Mouse (Mus musculus): ENCODE measurements at regions not wholly inside any gene's neighbourhood (a gene's known extent, or its start where the extent isn't known, plus 50 kb on each side); places are given as distances from the start of the nearest gene placed in this dataset.

DNA sequence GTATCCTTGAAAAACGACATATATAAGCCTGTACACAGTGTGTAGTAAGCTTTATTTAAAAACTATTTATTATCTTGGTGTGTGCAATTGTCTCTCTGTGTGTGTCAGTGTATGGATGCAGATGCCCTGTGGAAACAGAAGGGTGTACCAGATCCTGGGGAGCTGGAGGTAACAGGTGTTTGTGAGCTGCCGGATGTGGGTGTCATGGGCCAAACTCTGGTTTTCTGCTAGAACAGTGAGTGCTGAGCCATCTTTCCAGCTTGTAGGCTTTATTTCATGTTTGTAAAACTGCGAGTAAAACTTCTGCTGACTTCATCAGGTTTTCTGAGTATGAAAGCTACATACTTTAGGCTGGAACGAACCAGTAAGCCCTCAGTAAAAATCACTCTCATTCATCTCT, 322.3 kb upstream of the Gm5148 start:
- no peak for DNase-seq (ENCODE audit: low spot score)

DNA sequence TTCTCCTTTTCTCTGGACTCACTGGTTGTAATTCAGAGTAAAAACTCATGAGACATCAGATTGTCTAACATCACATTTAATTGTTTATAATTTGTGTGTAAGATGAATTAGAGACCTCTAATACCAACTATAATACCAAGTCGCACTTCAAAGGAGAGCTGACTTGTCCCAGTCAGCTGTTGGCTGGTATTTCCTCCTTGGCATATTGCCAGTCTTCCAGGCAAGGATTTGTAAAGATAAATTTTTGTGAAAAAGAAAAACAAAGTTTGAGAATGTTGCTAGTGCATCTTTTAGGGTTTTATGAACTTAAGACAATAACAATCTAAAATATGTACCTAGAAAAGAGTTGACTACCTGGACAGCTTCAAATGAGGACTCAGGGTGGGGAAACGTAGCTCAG, 321.7 kb upstream of the Gm5148 start:
- no peak for DNase-seq (ENCODE audit: low spot score)

DNA sequence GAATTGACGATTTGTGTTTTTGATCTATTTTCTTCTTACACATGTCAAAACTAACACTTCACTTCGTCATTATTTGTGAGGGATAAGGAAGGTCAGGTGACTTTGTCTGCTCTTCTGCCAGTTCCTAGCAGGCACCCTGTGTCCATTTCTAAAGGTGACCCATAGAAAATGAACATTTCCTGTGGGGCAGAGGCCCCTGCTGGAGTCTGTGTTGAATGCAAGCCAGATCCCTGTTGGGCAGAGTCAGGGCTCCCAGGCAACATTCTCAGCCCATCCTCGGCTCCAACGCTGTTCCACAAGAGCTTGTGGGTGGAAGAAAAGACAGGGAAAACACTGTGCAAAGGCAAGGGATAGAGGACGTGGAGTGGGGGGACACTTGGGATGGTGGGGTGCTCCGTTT, 321.2 kb upstream of the Gm5148 start:
- peak; percentile 46 for DNase-seq (ENCODE audit: low spot score)

DNA sequence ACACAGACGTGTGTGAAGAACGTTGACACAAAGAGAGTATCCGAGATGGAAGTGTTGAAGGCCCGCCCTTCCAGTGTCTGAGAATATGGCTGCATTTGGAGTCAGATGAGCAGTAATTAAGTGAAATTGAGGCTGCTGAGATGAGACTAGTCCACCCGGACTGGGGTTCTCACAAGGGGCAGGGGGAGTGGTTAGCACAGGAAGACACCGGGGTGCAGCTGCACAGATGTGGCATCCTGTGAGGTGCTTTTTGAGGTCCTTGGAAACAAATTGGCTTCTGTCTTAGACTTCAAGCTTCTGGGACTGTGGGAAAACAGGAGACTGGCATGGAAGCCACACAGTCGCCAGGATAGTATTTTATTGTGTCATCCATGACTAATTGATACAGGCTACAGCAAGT, 320.0 kb upstream of the Gm5148 start:
- no peak for DNase-seq (ENCODE audit: low spot score)

DNA sequence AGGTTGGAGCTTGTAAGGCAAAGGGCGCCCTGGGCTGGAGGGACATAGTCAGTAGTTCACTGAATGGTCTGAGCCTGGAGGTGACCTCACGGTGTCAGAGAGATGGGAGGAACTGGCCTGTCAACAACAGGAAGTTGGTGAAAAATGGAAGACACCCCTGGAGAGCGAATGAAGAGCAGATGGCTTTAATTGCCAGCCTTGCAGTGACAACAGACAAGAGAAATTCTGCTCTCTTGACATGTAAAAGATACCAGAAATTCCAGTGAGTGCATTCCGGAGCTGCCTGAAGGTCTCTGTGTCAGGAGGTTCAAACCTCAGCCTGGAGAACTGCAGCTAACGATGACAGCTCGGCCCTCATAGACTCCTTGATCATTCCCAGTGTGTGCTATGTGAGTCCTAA, 318.3 kb upstream of the Gm5148 start:
- DNase-seq (ENCODE audit: low spot score), result peak; percentile 78

DNA sequence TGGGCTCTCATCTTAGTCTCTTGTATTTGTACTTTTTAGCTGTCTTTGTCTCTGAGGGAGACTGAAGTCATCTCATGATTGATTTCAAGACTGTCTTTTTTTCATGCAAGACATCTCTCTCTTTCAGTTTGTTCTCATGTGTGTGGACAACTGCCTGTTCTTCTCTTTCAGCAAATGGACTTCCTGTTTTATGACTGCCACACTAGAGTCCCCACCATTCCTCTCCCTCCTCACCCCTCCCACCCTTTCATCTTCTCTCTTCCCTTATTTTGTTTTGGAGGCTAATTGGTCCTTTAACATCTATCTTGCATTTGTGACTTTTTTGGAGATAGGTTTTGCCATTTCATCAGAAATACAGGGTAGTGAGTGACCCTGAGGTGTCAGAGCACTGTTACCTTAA, 311.8 kb upstream of the Gm5148 start:
- DNase-seq (ENCODE audit: low spot score), result no peak

DNA sequence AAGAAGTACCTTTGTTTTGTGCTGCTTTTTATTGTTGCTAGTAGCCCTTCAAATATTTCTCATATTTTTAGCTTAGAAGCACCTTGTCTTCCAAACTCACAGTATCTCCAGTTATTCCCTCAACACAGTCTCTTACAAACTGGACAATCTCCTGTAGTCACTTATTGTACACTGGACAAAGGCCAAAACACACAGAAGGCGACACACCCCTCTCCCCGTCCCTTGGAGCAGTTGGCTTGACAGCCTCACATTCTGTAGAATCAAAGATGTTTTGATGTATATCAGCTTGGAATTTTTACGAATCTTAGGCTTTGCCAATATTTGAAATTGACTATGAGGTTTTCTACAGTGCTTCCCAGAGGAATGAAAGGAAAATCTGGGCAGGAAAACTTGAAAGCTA, 309.8 kb upstream of the Gm5148 start:
- DNase-seq (ENCODE audit: low spot score), result no peak

DNA sequence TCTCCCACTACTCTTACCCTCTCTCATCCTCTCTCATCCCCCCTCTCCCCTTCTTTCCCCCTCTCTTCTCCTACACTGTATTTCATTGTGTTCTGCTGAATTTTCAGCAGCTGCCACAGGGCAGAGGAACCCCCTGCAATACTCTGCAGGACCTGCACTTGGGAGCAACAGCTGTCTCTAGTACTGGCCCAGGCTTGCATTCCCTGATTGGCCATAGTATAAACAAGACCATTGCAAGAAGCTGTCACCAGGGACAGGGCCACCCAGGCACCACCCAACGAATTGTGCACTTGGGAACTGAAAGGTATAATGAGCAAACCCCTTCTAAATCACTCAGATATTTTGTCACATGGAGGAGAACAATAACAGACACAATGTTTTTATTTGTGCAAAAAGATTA, 290.5 kb upstream of the Gm5148 start:
- no peak for DNase-seq (ENCODE audit: low spot score)

DNA sequence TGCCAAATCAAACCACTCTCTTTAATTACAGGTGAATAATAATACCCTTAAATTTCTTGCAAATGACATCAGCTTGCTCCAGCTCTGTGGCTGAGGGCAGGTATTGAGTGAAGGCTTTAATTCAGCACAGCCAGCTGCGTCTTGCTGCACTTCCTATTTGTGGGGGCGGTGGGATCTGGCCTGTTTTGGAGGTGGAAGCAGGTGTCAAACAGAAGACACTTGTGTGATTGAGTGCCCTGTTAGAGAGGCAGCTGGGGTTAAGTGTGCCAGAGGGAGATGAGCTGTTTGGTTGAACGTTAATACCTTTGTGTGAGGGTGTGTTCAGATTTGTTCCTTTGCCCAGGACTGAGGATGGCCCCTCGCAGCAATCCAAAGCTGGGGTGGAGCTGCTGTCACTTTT, 284.9 kb upstream of the Gm5148 start:
- DNase-seq (ENCODE audit: low spot score), result no peak

DNA sequence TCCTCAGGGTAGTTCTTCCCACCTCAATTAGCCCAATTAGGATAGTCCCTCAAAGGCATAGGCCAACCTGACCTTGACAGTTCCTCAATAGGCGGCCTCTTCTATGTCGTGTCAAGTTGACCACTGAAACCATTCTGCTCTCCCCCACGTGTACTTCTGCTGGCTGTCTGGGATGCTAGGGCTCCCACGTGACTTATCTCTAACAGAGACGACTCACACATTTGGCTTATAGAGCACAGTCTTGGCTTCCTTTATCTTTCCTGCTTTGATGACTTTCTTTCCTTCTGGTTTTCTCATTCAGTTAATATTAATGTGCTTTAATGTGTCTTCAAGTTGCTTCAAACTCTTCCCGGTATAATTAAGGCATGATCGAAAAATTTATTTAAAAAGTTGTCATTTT, 284.0 kb upstream of the Gm5148 start:
- no peak for DNase-seq (ENCODE audit: low spot score)

DNA sequence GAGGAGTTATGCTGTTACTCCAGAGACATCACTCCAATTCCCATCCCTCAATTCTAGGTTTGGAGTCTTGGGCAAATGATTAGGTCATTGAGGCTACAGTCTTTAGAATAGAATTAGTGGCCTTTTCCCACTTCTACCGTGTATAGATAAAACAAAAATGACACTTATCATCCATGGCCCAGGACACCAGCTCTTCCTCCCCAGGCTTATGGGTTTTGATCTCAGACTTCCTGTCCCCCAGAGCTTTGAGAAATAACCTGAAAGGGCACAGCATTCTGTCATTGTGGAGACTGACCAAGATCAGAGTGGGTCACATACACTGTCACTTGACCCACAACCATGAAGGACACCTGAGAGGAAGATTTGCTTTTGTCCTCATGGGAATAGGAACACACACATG, 283.3 kb upstream of the Gm5148 start:
- no peak for DNase-seq (ENCODE audit: low spot score)

DNA sequence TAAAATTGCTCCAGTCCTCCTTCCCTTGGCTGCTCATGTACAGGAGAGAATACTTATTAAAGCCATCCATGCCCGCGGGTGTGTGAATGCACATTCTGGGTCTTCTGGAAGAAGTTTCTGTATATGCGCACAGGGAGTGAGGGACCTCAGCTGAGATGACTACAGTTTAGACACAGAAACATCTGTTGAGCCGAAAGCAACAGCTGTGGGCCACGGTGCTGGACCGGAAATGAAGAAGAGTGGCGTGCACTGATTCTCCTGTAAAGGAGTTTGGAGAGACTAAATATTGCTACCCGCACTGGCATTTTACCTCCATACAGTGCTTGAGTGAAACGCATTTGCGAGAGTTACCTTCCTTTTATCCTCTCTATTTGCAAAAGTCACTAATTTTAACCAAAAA, 278.0 kb upstream of the Gm5148 start:
- DNase-seq (ENCODE audit: low spot score), result no peak

DNA sequence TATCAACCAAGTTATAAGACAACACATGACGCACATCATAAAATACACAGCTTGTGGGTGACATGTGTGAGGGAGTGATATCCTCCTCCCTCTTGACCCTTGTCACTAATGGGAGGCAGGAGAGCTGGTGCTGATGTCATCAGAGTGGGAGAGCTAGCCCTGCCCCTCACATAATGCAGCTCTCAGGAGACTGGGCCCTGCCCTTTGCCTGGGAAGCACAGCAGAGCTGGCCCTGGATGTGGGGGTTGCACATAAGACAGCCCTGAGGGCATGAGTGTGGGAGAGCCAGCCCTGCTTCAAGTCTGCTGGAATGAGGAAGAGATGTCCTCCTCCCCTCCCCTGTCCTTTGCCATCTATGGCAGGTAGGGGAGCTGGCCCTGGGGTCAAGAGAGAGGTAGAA, 275.5 kb upstream of the Gm5148 start:
- no peak for DNase-seq (ENCODE audit: low spot score)

DNA sequence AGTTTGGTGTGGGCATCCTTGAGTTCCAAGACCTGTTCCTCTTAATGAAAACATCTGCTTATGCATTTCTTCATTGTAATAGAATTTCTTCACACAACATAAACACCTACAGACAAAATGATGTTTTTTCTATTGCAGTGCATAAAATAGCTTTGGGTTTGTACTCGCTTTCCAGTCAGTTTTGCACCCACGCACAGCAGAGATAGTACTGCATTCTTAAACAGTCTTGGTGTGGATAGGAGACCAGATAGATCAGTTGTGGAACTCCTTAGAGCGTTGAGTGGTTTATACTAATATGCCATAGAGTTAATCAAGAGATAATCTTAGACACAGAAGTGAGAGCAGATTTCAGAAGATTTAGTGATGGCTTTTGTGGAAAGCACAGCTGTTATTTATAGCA, 273.7 kb upstream of the Gm5148 start:
- no peak for DNase-seq (ENCODE audit: low spot score)

DNA sequence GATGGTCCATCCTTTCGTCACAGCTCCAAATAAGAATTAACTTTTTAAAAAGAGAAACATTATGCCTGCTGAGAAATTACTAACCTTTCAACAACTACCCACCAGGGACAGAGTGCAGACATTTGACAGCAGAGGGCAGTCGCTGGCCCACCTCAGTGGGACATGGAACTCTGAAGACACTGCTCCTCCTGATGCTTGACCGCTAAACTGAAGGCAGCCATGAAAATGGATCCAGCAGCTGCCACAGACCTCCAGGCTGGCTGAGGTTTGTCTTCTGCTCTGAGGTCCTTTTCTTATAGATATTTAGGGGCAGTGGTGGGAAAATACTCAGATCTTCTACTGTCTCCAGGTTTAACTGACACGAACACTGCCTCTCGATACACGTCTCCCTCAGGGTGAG, 265.7 kb upstream of the Gm5148 start:
- DNase-seq (ENCODE audit: low spot score), result no peak

DNA sequence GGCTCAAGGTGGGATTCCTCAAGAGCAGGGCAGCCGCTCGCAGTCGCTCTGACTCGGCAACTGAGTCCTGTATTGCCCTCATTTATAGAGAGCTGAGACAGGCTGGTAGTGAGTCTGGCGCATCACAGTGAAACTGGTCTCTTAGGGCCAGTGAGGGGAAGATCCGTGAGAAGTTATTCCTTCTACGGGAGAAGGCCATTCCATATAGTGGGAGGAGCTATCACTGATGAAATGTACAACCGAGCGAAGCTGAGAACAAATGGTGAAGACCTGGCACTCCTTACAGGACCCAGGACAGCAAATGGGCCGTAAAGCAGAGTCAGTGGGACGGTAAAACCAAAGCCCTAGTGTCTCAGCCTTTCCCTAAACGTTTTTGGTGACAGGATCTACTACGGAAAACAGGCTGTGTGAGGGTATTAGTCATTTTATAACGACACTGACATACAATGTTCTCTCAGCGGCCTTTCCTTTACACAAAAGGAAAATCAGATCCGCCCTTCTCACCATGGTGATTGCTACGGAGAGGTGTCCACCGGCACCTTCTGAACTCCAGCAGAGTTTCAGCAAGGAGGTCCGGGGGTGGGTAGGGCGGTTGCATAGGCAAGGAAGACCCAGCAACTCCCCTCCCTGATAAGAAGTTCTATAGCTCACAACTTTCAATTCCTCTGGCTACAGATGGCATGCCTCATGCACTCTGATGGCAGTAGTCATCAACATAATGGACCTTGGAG, 263.6 kb upstream of the Gm5148 start:
- no peak for DNase-seq (ENCODE audit: low spot score)

DNA sequence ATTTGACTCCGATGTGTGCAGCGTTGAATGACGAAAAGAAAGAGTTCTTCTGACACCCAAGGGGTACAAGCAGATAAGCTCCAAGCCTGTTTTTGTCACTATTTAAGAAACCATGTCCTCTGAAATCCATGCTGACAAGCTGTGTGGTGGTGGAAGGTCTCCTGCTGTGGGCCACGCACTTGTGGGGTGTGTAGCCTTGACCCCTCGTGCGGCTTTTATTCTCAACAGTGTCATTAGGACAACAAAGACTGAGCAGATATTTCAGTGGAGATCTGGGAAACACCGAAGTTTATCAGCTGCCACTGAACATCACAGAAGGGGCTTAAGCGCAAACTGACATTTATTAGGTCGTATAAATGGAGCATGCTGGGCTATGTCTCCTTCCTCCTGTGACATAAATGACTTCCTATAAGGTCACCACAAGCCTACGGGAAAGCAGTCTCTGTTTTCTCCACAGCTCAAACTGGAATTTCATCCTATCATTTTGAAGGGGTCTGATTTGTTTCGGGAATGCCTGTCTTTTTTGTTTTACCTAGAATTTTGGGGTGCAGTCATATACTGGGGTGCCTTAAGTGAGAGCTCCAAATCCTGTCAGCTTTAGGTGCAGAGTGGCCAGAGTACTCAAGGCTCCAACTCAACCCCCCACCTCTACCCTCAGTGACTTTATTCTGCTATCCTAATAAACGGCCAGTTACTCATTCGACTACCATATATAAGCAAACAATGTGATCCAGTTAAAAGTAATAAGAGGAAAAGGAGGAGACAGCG, 262.9 kb upstream of the Gm5148 start:
- DNase-seq (ENCODE audit: low spot score), result peak; percentile 8

DNA sequence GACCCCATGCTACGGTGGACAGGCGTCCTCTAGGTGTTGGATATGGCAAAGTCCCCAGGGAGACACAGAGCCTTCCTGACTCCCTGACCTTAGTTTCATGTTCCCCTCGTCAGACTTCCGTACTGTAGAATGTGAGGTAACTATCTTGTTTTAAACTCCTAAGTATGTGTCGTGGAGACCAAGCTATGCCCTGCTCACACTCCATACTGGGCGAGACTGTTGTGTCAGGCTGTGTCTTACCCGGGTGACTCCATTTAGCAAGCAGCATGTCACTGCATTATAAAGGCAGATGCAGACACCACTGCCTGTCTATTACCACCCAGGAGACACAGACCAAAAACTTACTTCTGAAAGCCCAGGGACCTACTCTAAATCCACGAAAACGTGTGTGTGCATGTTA, 260.4 kb upstream of the Gm5148 start:
- DNase-seq (ENCODE audit: low spot score), result no peak

DNA sequence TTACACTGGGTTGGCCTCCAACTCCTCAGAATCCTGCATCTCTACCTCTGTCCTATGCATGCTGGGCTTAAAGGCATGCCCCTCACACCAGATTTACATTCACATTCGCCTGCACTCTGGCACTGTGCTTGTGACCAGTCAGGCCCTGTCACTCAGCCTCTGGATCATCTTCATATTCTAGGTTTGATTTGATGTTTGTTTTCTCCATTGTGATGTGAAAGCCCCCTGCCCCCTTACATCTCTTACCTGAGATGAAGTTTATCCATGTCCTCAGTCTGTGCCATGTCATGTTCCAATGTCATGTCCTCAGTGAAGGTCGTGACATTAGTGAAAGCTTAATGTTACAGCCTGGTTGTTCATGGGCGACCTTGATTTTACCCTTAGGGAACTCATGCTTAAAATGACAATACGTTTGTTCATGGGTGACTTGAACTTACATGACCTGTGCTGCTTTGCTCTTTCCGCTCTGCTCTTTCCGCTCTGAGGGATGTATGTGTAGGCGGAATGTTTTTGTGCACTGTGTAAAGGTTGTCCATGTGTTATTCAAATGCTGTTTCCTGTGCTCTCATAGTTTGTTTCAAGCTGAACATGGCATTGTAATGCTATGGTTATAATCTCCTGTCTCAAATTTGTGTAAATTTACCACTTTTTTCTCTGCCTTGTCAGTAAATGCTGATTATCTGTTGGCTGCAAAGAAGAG, 257.3 kb upstream of the Gm5148 start:
- DNase-seq (ENCODE audit: low spot score), result peak; percentile 35

DNA sequence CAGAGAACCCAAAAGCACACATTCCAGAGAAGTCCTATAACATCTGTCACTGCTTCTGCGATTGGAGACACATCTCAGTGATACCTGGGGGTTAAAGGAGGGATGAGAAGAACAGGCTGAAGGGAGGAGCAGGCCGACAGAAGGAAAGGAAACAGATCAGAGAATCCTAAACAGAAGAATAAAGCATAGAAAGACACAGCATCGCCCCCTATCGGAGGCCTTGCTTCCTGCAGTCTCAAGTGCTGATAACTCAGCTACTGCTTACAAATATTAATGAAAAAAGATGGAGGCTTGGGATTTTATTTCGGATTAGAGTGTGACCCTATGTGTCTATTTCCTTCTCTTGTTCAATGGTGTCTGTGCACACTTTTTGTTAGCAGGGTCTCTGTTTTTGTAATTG, 255.6 kb upstream of the Gm5148 start:
- DNase-seq (ENCODE audit: low spot score), result peak; percentile 36

DNA sequence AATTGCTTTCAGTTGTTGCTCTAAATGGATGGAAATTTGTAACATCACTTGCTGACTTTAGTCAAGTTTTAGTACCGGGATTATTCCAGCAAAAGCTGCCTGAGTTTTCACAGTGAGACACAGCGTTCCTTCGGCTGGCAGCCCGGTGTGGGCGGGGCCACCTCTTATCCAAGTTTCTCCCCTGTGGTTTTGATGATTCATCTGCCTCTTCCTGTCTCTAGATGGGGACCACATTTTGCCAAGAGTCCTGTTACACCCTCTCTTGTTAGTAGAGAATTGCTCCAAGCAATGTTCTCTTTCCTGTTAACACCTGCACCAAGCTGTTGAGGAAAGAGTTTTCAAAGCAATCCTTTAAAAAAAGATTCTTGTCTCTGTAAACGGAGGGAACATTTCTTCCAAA, 254.2 kb upstream of the Gm5148 start:
- peak; percentile 39 for DNase-seq (ENCODE audit: low spot score)

DNA sequence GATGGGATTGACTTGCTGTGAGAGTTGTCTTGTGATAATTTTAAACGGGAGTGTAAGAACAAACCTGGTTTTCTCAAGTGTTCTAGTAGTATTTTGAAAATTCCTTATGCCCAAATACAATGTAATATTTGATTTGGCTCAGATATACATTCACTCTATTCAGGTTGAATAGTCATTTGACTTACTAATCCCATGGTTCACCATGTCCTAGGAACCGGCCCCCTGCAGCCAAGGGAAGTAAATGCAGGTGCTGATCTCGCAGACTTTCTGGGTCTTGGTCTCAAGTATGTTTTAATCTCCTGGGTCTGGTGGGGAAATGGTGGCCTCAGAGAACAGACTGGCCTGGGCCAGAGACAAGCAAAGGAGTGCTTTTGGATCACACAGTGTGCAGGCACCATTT, 253.2 kb upstream of the Gm5148 start:
- DNase-seq (ENCODE audit: low spot score), result no peak

DNA sequence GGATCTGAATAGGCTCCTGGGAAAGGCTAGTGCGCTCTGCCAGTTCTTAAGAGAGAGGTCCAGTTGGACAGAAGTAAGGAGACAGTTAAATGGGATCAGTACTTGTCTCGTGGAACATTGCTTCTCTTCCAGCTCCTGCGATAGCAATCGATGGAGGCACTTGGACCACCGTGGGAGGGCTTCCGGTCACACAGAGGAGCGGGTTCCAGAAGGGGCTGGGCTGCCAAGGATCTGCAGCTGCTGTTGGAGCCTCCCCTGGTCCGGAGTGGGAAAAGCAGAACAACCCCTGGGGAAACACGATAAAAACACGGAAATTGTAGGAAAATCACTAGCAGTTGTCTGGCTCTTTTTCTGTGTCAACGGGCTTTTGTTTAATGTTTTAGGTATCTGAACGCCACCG, 252.3 kb upstream of the Gm5148 start:
- DNase-seq (ENCODE audit: low spot score), result peak; percentile 46

Measured in embryo, embryonic 10 days (tissue).